Mouse (Mus musculus) heart, adult 9 months (tissue): ENCODE results near the gene Slc8a2.

Source experiments
- DNase-seq, 2 experiments: peaks; one replicate each; pipeline ENCODE4 v3.0.0; 2022; ENCODE audit warnings: low spot score in 2 of 2

Slc8a2 gene

DNA sequence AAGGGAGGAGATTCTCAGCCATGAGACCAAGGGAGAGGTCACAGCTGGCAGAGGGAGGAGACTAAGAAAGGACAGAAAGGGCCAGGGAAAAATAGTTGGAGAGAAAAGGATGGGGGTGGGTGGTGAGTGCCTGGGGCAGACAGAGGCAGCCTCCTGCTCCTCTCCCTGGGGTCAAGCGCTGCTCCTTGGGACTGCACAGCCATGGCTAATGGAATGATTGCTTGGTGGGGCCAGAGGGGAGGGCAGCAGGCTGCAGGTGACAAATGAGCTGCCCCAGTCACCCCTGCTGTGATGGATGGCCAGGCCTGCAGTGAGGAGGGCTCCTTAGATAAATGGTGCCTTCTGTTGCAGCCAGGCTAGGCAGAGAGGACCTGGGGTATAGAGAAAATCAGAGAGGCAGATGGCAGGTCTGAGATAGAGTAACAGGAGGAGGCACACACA is 42.5 kb downstream of the Slc8a2 start:
- DNase-seq, result no peak

- DNase-seq, result no peak
Measured at GRCm38 (mm10) chr7:16172586-16173140, 43.0 kb downstream of the Slc8a2 start.

DNA sequence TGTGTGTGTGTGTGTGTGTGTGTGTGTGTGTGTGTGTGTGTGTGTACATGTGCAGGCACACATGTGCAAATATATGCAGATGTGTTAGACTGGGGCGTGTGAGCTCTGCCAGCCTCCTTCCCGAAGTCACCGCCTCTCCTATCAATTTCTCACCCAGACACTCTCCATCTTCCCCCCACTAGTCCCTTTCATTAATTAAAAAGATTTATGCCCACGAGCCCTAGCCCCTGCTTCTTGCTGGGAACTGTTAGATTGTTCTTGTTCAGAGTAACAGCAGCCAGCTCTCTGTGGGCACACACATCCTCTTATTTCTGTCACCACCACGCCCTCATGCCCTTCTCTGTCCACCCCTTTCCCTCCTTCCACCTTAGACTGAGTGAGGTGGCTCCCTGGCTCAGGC is 43.5 kb downstream of the Slc8a2 start:
- DNase-seq, result no peak

DNA sequence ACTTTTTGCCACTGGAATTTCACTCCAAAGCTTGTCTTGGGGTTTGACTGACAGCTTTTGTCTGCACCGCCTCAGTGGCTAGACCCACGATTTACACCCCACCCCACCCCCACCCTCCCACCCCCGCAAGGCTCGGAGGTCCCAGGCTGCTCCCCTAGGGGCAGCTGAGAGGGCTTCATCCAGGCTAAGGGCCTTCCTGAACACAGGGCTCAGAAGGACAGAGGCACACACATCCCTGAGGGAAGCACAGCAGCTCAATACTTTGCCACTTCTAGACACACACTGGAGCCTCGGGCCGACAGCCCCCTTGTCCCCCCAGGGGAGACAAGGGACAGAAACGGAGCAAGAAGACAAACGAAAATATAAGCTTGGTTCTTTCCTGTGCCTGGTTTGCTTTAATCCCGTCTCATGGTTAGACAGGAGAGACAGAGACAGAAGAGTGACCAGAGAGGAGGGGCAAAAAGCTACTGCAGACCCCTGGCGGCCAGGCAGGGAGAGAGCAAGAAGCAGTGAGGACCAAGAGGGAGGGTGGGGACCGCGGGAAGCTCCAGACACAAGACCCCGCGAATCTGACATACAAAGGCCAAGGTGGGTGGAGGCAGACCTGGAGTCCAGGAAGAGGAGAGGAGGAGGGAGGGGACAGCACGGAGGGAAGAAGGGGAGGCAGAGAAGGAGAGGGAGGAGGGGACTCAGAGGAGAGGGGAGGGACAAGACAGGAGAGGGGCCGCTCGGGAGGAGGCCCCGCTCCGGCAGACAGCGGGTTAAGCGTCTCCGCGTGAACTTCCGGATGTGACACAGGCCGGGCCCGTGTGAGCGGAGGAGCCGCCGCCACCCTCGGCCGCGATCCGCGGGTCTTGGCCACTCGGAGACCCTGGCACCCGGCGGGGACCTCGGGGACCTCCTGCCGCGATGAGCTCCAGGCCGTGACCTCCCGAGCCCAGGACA is 45.2 kb downstream of the Slc8a2 start, which contains the start of gene Meis3:
Meis3 (plus strand) TSS at position 494 of the 945 bp plus-strand sequence.
- peak; percentile 31 to 47 for DNase-seq

DNA sequence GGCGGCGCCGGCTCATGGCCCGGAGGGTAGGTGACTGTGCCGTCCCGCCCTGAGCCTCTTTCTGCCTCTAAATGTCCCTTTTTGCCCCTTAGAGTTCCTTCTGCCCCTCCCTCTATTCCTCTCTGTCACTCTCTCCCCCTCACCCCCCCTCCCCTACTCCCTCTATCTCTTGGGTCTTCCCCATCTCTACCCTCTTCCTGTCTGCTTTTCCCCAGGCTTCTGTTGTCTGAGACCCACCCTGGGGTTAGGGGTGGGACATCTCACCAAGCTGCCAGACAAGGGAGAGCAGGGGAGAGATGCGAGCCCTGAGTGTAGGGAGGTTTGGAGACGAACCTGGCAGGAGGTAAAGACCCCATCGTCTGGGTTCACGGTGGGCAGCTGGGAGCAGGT is 45.9 kb downstream of the Slc8a2 start:
- DNase-seq, result no peak

- DNase-seq, result no peak
Measured at GRCm38 (mm10) chr7:16178114-16178513, 48.5 kb downstream of the Slc8a2 start.

DNA sequence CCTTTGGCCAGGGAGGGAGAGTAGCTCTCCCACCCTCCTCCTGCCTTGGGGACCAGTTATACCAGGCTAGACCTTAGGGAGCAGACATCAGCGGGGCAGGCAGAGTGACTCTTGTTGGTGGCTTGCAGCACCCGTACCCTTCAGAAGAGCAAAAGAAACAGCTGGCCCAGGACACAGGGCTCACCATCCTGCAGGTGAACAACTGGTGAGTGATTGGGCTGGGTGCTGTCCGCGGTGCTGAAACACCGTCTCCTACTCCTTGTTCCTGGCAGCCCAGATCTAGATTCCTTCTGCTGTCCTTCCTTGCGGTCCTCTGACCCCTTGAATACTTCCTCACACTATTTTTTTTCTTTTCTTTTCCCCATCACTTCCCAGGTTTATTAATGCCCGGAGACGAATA is 54.0 kb downstream of the Slc8a2 start:
- DNase-seq, result no peak

- no peak for DNase-seq
Measured at GRCm38 (mm10) chr7:16187494-16187893, 57.9 kb downstream of the Slc8a2 start.

GRCm38 (mm10) chr7:16192315-16192714 is 62.7 kb downstream of the Slc8a2 start:
- DNase-seq, result peak; percentile 65 to 67

DNA sequence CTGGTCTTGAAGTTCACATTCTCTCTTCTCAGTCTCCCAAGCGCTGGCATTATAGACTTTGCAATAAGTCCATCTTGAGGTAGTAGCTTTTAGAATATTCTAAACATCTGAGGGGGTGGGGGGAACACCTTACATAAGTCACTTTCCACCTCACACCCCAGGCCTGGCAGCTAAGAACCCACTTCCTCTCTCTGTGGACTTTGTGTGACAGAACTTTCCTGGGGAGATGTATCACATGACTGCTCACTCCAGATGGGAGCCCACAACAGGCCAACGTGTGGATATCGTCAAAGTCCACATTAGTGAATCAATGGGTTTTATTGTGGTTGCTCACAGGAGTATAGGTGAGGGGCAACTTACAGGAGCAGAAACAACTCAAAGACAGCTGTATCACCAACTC is 64.1 kb downstream of the Slc8a2 start:
- DNase-seq, result no peak

DNA sequence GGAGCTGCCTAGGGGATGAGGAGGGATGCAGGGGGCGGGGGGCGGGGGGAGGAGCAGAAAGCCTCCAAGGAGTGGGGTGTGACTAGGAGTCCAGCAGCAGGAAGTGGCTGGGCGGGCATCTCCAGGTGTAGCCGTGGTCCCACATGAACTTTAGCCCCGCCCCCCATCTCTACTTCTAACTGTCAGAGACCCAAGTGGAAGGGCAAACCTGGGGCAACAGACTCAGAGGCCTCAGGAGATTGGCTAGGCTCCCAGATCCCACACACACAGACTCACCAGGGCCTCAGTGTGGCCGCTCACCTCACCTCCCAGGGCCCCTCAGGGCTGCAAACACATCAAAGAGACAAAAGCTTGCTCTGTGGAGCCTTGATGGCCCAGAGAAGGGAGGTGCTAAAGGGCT is 67.0 kb downstream of the Slc8a2 start:
- DNase-seq, result no peak

DNA sequence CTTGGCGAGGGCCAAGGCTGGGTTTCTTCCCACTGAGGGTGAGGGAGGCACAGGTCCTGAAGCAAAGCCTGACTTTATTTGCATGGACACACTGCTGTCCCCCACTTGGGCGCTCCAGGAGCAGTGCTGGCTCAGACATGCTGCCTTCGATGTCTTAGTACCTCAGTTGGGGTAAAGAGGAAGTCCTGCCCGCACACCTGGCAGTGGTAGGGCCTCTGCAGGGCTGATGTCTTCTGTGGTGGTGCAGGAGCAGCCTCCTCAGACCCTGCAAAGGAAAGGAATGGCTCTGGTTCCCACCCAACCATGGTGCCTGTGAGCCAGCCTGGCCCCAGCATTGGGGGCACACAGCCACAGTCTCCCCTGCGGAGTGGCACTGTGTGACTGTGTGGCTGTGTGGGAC is 67.5 kb downstream of the Slc8a2 start:
- no peak for DNase-seq

- DNase-seq, result no peak
Measured at GRCm38 (mm10) chr7:16198540-16198939, 68.9 kb downstream of the Slc8a2 start.

- DNase-seq, result no peak
Measured at GRCm38 (mm10) chr7:16201136-16201535, 71.5 kb downstream of the Slc8a2 start.

DNA sequence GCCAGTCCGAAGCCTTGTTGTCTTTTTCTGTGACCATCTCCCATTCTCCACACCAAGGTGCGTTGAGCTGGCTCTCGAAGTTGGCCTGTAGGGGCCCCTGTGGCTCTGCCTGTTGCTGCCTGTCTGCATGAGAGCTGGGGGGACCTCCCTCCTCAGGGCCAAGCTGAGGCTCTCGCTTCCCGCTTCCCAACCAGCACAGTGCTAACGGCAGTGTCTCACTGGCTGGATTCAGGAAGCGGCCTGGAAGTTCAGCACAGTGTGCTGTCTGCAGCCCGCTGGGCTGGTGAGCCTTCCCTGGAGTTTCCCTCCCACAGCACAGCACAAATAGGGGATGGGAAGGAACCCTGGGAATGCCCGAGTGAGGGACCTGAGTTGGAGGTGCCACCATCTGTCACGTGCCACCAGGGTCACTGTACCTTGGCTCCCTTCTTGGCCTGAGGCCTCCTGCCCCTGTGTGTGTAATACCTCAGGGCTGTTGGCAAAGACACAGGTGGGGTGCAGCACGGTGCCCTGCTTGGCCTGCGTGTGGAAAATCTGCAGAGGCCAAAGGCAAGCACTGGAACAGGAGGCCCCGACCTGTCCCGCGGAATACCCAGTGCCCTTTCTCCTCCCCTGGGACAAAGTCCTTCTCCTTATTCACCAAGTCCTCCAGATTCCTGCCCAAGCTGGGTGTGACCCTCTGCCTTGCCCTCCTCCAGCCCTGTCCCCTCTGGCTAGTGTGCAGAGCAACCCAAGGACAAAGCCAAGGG is 73.3 kb downstream of the Slc8a2 start:
- DNase-seq, result no peak

DNA sequence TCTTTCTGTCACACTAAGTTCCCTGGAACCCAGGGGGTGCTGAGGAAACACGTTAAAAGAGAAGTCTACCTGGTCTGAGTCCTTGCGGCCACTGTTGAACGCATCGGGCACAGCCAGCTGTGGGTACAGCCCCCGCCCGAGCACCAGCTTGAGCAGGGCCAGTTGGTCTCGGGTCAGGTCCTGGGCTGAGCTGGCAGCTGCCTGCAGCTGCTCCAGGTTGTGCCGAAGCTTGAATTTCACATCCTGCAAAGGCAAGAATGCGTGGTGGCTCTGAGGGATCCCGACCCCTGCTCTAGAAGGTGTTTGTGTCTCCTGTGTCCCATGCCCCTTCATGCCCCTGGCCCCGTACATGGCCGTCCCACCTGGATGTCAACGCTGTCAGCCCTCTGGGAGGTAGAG is 73.9 kb downstream of the Slc8a2 start:
- no peak for DNase-seq

GRCm38 (mm10) chr7:16204791-16205190 is 75.2 kb downstream of the Slc8a2 start:
- no peak for DNase-seq

GRCm38 (mm10) chr7:16207076-16207475 is 77.5 kb downstream of the Slc8a2 start:
- DNase-seq, result no peak

GRCm38 (mm10) chr7:16207496-16207895 is 77.9 kb downstream of the Slc8a2 start:
- DNase-seq, result peak; percentile 26 to 63

DNA sequence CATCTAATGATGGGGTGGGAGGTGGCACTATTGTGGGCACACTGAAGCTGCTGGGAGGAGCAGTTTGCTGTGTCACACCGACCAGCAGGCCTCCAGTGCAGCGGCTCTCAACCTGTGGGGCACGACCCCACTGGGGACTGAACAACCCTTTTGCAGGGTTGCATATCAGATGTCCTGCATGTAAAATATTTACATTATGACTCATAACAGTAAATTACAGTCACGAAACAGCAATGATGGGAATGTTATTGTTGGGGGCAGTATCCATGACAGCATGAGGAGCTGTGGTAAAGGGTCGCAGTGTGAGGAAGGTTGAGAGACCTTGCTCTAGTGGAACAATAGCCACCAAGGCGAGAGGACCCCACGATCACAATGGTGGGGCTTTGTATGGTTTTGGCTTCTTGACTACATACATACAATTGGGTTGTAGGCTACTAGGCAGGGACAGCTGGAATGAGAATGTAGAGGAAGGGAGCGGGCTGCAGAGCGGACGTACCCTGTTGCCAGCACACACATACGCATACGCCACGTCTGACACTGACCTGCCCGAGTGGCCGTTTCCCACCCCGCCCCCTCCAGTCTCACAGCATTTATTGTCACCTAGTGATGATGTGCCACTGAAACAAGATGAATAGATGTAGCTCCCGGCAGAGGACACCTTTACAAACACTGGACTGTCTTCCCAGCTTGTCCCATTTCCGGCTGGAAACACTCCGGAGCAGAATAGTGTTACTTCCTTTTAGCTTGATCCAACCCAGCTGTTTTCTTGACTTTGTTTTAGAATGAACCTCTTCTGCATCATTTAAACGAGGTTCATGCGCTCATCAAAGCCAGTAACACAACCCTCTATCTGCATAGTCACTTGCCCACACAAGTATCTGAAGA is 79.4 kb downstream of the Slc8a2 start:
- no peak for DNase-seq
